Comparison of ENCODE assay signal across 31 mouse cellular contexts in genomic region chr3:140871261-140871660, GRCm38 (mm10).
"Had no signal": no experiment of that assay in that cellular context is flagged by ENCODE, and none has a peak within 500 bp of the region (broad histone marks: within the 10 kb centered on the region; RNA-seq: fewer than 3 reads in every experiment).

No protein-coding gene starts in this region.

- H3K36me3 ChIP-seq: limb, embryonic 10.5 days; limb, embryonic 12.5 days; limb, embryonic 13.5 days; limb, embryonic 15.5 days; liver, embryonic 12.5 days; liver, embryonic 13.5 days; liver, embryonic 15.5 days; lung, embryonic 15.5 days; midbrain, embryonic 10.5 days; midbrain, embryonic 12.5 days; midbrain, embryonic 13.5 days; neural tube, embryonic 12.5 days had no signal

- H3K4me1 ChIP-seq: limb, embryonic 10.5 days; limb, embryonic 12.5 days; limb, embryonic 13.5 days; limb, embryonic 15.5 days; liver, embryonic 13.5 days; liver, embryonic 15.5 days; lung, embryonic 15.5 days; midbrain, embryonic 10.5 days; midbrain, embryonic 12.5 days; midbrain, embryonic 13.5 days; neural tube, embryonic 12.5 days had no signal

- ATAC-seq: liver, embryonic 12.5 days; liver, postnatal 0 days; lung, postnatal 0 days; midbrain, embryonic 13.5 days; midbrain, embryonic 16.5 days had no signal

- DNase-seq: left cerebral cortex, postnatal 4 days; liver; liver, embryonic 13.5 days; liver, postnatal 0 days; lung, adult 18-20 months; lung, adult 2 months; lung, embryonic 14.5 days; lung, postnatal 10 days; lung, postnatal 14 days; lung, postnatal 36 days; lung, postnatal 4 days; midbrain, embryonic 14.5 days had no signal

- H3K4me3 ChIP-seq: left cerebral cortex, adult 2 months; limb, embryonic 10.5 days; limb, embryonic 12.5 days; limb, embryonic 13.5 days; limb, embryonic 15.5 days; liver, embryonic 12.5 days; liver, embryonic 13.5 days; liver, embryonic 15.5 days; lung, embryonic 15.5 days; megakaryocyte, embryonic 14.5 days; midbrain, embryonic 10.5 days; midbrain, embryonic 12.5 days; midbrain, embryonic 13.5 days; myocyte; neural tube, embryonic 12.5 days had no signal

- H3K4me2 ChIP-seq: limb, embryonic 12.5 days; limb, embryonic 13.5 days; limb, embryonic 15.5 days; liver, embryonic 11.5 days; liver, embryonic 12.5 days; liver, embryonic 13.5 days; liver, embryonic 15.5 days; lung, embryonic 14.5 days; lung, embryonic 15.5 days; midbrain, embryonic 12.5 days; midbrain, embryonic 13.5 days; neural tube, embryonic 12.5 days had no signal

- H3K9me3 ChIP-seq: limb, embryonic 10.5 days; limb, embryonic 12.5 days; limb, embryonic 13.5 days; limb, embryonic 15.5 days; liver, embryonic 12.5 days; liver, embryonic 13.5 days; liver, embryonic 15.5 days; lung, embryonic 15.5 days; megakaryocyte, embryonic 14.5 days; midbrain, embryonic 10.5 days; midbrain, embryonic 12.5 days; midbrain, embryonic 13.5 days; neural tube, embryonic 12.5 days had no signal

- H3K27ac ChIP-seq: left cerebral cortex, adult 2 months; limb, embryonic 10.5 days; limb, embryonic 12.5 days; limb, embryonic 13.5 days; limb, embryonic 15.5 days; liver, embryonic 12.5 days; liver, embryonic 13.5 days; liver, embryonic 14.5 days; liver, embryonic 15.5 days; lung, embryonic 15.5 days; macrophage; midbrain, embryonic 10.5 days; midbrain, embryonic 12.5 days; midbrain, embryonic 13.5 days; neural tube, embryonic 12.5 days had no signal

- H3K9ac ChIP-seq: limb, embryonic 12.5 days; limb, embryonic 13.5 days; limb, embryonic 15.5 days; liver, embryonic 12.5 days; liver, embryonic 13.5 days; liver, embryonic 14.5 days; liver, embryonic 15.5 days; liver, postnatal 0 days; lung, embryonic 14.5 days; lung, embryonic 15.5 days; midbrain, embryonic 12.5 days; midbrain, embryonic 13.5 days; neural tube, embryonic 12.5 days had no signal

- H3K27me3 ChIP-seq: limb, embryonic 12.5 days; limb, embryonic 13.5 days; limb, embryonic 15.5 days; liver, embryonic 12.5 days; liver, embryonic 13.5 days; liver, embryonic 15.5 days; lung, embryonic 15.5 days; megakaryocyte, embryonic 14.5 days; midbrain, embryonic 12.5 days; midbrain, embryonic 13.5 days; neural tube, embryonic 12.5 days had no signal
